Mouse (Mus musculus) gastrocnemius, postnatal 36 days (tissue): ENCODE measurements around the gene Sart1. TPM values are rescaled to one million over a fixed set of nuclear protein-coding genes. Genes with fewer than 3 reads are reported as not detected.
"Not testable (repeated sequence)": the region's sequence is repeated elsewhere in the genome, so short reads cannot be mapped to it uniquely, and the experiment has no call there.

Experiments used
- DNase-seq, 2 experiments: peaks; one replicate each; pipeline ENCODE4 v3.0.0; 2022
- intact Hi-C: fragments of 180-260 bp; cut with DNase I; formaldehyde crosslinking; loops from one replicate; pipeline ENCODE4 v1.15.1; 2025
- total RNA-seq, 2 experiments: library from RNA; stranded (reverse); gene quantifications; 2 replicates each; pipeline ENCODE4 v1.2.3; 2021

The Sart1 gene
- total RNA-seq, 2 experiments from 2014 or later, result 34.3 to 38.0 TPM

DNA sequence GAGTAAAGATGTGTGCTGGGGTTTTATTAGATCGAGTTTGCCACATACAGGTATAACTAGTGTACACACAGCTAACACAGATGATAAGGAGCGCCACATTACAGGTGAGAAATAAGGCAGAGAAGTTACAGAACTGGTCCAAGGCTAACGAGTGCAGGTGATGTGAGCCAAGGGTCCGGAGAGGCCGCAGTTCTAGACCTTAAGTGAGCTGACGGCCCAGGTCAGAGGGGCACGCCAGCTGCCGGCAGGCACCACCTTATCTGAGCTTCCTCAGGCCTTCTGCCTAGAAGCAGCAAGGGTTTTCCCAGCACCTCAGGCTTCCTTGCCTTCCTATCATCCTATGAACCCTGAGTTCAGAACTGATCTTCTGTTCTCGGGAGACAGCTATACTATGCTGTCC is 31.1 kb upstream of the Sart1 start:
- no peak for DNase-seq
- intact Hi-C loops, result no loop called here

DNA sequence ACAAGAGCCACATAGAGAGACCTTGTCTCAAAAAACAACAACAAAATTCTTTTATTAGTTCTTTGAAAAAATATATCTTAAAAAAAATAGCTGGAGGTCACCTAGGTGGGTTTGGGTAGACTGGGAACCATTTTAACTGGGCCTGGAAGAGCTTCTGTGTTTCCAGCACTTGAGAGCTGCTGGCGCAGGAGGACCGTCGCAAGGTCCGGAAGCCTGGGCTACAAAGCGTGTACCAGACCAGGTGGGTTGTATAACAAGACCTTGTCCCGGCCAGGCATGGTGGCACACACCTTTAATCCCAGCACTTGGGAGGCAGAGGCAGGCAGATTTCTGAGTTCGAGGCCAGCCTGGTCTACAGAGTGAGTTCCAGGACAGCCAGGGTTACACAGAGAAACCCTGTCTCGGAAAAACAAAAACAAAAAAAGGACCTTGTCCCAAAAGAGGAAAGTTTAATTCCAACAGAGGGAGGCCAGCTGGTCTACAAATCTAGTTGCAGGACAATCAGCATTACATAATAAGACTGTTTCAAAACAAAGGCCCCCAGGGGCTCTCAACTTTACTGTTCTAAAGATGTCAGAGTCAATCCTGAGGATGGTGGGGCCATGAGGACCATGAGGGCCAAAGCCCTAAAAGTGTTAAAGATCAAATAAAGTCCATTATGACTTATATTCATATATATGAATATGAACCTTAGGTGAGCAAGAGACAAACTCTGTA is 30.4 kb upstream of the Sart1 start:
- DNase-seq, result no peak
- intact Hi-C loops, result no loop called here

GRCm38 (mm10) chr19:5414534-5414957 is 26.0 kb upstream of the Sart1 start:
- intact Hi-C loops, result no loop called here
- no peak for DNase-seq

DNA sequence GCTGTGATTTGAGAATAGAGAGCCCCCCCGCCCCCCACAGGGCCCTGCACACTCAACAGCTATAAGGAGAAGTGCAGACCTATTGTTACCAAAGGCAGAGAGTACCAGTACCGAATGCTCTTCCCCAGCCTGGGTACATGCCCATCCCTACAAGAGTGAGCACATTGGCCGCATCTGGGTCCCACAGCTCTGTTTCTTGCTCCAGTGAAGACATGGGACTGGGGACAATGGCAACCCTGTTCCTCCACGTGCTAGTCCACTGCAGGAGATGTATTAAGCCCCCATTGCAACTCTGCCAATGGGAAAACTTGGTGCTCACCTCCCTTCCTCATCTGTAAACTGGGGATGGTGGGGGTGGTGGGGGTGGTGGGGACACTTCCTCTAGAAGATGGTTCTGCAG is 25.3 kb upstream of the Sart1 start:
- intact Hi-C loops, result no loop called here
- no peak for DNase-seq

DNA sequence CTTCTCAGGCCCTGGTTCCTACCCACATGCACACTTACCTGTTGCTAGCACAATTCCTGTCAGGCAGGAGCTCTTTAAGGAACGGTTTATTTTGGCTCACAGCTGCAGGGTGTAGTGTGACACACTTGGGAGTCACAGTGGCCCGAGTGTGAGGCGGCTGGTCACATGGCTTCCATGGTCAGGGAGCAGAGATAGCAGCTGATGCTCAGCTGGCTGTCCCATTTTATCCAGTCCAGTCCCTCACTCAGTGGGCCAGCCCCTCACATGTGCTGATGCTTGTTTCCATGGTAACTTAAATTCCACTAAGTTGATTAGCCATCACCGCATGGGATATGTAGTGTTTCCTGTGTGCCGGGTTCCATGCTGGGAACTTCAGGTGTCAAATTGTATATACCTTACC is 23.5 kb upstream of the Sart1 start:
- DNase-seq, result no peak
- intact Hi-C loops, result no loop called here

GRCm38 (mm10) chr19:5410641-5411040 is 22.1 kb upstream of the Sart1 start:
- intact Hi-C loops, result no loop called here

DNA sequence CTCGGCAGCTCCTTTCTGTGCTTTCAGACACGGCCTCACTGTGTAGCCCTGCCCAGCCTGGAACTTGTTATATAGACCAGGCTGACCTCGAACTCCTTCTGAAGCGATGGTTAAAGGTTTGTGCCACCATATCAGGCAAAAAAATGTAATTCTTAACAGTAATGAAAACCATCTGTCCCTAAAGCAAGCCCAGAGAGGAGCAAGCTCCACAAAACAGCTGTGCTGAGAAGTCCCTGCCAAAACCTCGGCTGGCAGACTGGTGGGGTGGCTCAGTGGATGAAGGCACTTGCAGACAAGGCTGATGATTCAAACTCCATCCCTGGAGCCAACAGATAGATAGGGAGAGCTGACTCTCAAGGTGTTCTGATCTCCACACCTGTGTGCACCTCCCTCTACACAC is 20.6 kb upstream of the Sart1 start:
- intact Hi-C loops, result no loop called here
- no peak for DNase-seq

More at GRCm38 (mm10) chr19:5410641-5411040, 22.1 kb upstream of the Sart1 start:
- DNase-seq, result no peak

GRCm38 (mm10) chr19:5408057-5409001 is 19.8 kb upstream of the Sart1 start:
- DNase-seq, result no peak
- intact Hi-C loops, result no loop called here

DNA sequence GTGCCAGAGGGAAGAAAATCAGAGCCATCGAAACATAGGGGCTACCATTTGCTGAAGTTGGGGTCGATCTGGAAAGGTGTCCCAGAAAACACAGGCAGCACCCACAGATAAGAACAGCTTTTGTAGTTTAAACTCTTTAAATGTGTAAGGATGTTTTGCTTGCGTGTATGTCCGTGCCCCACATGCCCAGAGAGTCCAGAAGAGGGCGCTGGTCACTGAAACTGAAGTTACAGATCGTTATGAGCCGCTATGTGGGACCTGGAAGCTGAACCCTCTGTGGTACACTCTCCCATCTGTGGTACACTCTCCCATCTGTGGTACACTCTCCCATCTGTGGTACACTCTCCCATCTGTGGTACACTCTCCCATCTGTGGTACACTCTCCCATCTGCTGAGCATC is 18.6 kb upstream of the Sart1 start:
- intact Hi-C loops, result no loop called here
- peak in 1 of 2 experiments; percentile 56 for DNase-seq

- intact Hi-C loops, DNase-seq: not testable (repeated sequence)
Observed at GRCm38 (mm10) chr19:5406531-5407126, 18.1 kb upstream of the Sart1 start.

DNA sequence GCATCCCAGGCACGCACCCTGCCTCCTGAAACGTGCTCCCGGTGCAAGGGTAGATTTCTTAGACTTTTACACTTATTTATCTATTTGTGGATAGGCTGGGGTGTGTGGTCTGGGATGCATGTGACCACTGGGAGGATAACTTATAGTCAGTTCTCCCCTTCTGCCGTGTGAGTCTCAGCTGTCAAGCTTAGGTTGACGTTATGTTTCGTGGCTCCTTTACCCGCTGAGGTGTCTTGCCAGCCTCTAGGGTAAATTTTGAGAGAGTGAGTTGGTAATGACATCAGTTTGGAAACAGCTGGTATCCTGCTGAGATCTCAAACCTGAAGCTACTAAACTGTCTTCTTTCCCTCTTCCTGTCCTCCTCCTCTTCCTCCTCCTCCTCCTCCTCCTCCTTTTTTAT is 17.4 kb upstream of the Sart1 start:
- intact Hi-C loops, result no loop called here
- DNase-seq, result no peak

- no peak for DNase-seq
- intact Hi-C loops, result no loop called here
Observed at GRCm38 (mm10) chr19:5402293-5402692, 13.8 kb upstream of the Sart1 start, which contains the start of gene Tsga10ip. TSS of gene Tsga10ip (minus strand) at chr19:5402526.

GRCm38 (mm10) chr19:5401073-5401472 is 12.6 kb upstream of the Sart1 start:
- intact Hi-C loops, DNase-seq: not testable (repeated sequence)

GRCm38 (mm10) chr19:5395371-5395770 is 6.9 kb upstream of the Sart1 start:
- no peak for DNase-seq
- intact Hi-C loops, result no loop called here

- intact Hi-C loops, result no loop called here
- no peak for DNase-seq
Observed at GRCm38 (mm10) chr19:5394168-5394567, 5.7 kb upstream of the Sart1 start.

DNA sequence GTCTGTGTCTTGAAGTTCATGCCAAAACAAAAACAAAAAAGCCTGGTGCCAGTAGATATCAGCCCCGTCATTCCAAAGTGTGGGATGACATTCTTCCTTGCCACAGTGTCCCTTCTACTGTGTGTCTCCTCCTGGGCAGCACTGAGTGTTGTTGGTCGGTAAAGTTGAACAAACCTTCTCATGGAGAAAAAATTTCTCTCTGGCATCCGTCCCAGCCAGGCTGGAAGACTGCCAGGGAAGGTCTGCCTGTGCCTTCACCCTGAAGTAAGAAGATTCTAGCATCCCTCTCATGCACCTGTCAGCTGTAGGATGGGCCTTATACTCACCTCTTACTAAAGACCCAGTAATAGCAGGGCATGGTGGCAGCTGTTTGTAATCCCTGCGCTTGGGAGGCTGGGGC is 4.4 kb upstream of the Sart1 start:
- intact Hi-C loops, result no loop called here
- DNase-seq, result no peak

GRCm38 (mm10) chr19:5390416-5390815 is 1.9 kb upstream of the Sart1 start:
- intact Hi-C loops, result no loop called here
- DNase-seq, result no peak

DNA sequence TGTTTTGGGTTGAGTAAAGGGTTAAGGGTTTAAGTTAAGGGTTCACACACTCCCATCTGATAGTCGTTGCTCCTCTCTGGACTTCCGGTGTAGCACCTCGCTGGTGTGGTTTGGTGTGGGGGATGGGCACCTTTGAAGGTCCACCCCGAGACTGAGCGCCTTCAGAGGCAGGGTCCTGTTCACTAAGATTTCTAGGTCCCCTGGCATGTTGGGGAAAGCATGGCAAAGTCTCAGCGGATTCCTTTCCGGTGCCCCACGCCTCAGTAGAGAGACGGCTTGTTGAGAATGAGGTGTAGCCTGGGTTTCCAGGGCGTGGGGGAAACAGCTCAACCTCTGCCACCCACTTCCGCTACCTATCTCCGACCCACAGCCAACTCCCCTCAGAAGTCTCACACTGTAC is 1.1 kb upstream of the Sart1 start:
- intact Hi-C loops, result no loop called here
- no peak for DNase-seq

DNA sequence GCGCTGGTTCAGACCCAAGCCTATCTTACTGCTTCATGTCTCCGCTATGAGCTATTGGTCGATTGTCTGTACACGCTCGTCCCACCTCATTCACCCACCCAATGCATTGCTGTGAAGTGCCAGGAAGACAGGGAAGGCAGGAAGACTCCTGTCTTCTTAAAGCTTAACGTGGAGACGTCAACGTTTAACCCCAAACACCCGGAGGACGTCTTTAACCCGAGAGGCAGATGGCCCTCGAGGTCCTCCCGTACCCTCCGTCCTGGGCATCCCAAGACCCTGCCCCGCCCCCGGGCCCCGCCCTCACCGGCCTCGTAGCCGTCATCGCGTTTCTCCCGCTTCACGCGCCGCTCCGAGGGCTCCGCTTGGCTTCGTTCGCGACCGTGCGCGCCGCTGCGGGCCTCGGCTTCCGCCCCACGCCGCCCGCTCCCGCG is 477 bp downstream of the Sart1 start:
- DNase-seq, result no peak
- intact Hi-C loops, result loop anchor here (1.0 kb wide), 1 partner anchor 22 kb away; the partner anchor contains the start of gene Eif1ad

GRCm38 (mm10) chr19:5384715-5385114 is 3.8 kb downstream of the Sart1 start:
- no peak for DNase-seq
- intact Hi-C loops, result no loop called here

- intact Hi-C loops, result no loop called here
- no peak for DNase-seq
Observed at GRCm38 (mm10) chr19:5383326-5383725, 5.2 kb downstream of the Sart1 start.
